Mouse (Mus musculus) adrenal gland (tissue): Measurements from ENCODE around the gene Olfr1231.

Experiments used
- intact Hi-C: fragments of 180-260 bp; cut with DNase I; formaldehyde crosslinking; loops from one replicate; pipeline ENCODE4 v1.15.1; 2025
- long read RNA-seq, 2 experiments: library from polyadenylated mRNA; unstranded; transcript quantifications; one replicate each; pipeline ENCODE4 v2.0.0; 2020; ENCODE audit warnings: borderline replicate concordance in 1 of 2; ENCODE audit not compliant: insufficient replicate concordance in 1 of 2

Olfr1231 gene
- long read RNA-seq, experiment 1 = 0 reads
- long read RNA-seq, experiment 2 = 0 reads

- intact Hi-C loops = no loop called here
These were observed at the start of gene Olfr1231 for GRCm38 (mm10) chr2:89306974-89307373. Olfr1231 (minus strand) TSS chr2:89307074.

GRCm38 (mm10) chr2:89342298-89342697 is 35.4 kb upstream of the Olfr1231 start, which contains the start of gene Olfr1233:
Olfr1233 (minus strand) TSS chr2:89342398.
- intact Hi-C loops = no loop called here

- intact Hi-C loops = no loop called here
These were observed 22.7 kb upstream of the Olfr1231 start, which contains the start of gene Olfr1232 for GRCm38 (mm10) chr2:89329575-89329974. Olfr1232 (minus strand) TSS chr2:89329675.

- intact Hi-C loops = no loop called here
These were observed 9.7 kb downstream of the Olfr1231 start, which contains the start of gene Olfr1230 for GRCm38 (mm10) chr2:89297168-89297567. Olfr1230 (minus strand) TSS chr2:89297268.

GRCm38 (mm10) chr2:89287914-89288313 is 19.0 kb downstream of the Olfr1231 start, which contains the start of gene Olfr1229:
Olfr1229 (minus strand) TSS chr2:89288014.
- intact Hi-C loops = no loop called here

GRCm38 (mm10) chr2:89253962-89254361 is 52.9 kb downstream of the Olfr1231 start, which contains the start of gene Olfr1228:
Olfr1228 (minus strand) TSS chr2:89254062.
- intact Hi-C loops = no loop called here
